Mouse (Mus musculus) splenic B cell, adult 2 months (primary cell): ENCODE data around the gene Lrrc7.
"Not testable (repeated sequence)": the region's sequence is repeated elsewhere in the genome, so short reads cannot be mapped to it uniquely, and the experiment has no call there.

Experiments used
- DNase-seq: peaks from one replicate; pipeline ENCODE4 v3.0.0-alpha.2; 2011; ENCODE audit warnings: low read depth, low spot score
- H3K27me3 ChIP-seq: 2 replicates; pipeline ENCODE4 v1.6.1; 2012; ENCODE audit warnings: mild to moderate bottlenecking, low read length, moderate library complexity, mixed read lengths; ENCODE audit not compliant: control insufficient read depth, poor library complexity, insufficient read depth, severe bottlenecking
- H3K36me3 ChIP-seq: 2 replicates; pipeline ENCODE4 v1.6.1; 2012; ENCODE audit warnings: mild to moderate bottlenecking, low read length, moderate library complexity, mixed read lengths; ENCODE audit not compliant: control insufficient read depth, poor library complexity, insufficient read depth, severe bottlenecking

Gene Lrrc7

GRCm38 (mm10) chr3:158165004-158165403 lies 397.0 kb downstream of the Lrrc7 start:
- Histone ChIP-seq H3K36me3 (no peaks in the 10 kb centered on the region), H3K27me3 (no peaks in the 10 kb centered on the region)
- no peak for DNase-seq

DNA sequence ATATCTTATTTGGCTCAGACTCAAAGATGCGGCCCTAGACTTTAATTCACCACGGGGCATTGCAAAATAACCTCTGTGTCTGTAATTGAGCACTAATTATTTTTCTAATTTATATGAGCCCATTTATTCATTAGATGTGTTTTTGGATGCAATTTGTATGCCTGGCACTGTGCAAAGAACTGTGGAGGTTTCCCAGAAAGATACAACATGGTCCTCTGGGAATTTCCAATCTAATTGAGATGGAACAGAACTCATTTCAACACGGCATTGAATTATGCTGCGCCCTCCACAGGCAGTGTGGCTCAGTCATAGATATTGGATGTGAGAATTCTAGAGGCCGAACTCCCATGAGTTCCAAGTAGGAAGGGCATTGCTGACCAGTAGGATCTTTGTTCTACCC lies 397.6 kb downstream of the Lrrc7 start:
- Histone ChIP-seq H3K27me3 (no peaks in the 10 kb centered on the region), H3K36me3 (no peaks in the 10 kb centered on the region)
- no peak for DNase-seq

DNA sequence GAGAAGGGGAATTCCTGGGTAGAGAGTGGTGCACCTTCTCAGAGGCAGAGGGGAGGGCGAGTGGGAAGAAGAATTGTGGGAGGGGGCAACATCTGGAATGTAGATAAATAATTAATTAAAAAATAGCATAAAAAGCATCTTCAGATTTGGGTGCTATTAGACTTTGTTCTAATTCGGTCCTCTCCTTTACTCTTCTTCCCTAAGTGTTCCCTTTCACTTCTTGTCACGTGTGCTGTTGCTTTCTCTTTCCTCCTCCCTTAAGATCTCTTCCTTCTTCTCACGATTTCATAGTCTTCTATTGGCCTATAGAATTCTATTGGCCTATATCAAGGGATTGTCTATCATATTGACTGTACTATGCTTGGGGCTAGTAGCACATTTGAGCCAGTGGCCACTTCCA lies 398.9 kb downstream of the Lrrc7 start:
- no peaks in the 10 kb centered on the region for H3K27me3 ChIP-seq
- DNase-seq: no peak

DNA sequence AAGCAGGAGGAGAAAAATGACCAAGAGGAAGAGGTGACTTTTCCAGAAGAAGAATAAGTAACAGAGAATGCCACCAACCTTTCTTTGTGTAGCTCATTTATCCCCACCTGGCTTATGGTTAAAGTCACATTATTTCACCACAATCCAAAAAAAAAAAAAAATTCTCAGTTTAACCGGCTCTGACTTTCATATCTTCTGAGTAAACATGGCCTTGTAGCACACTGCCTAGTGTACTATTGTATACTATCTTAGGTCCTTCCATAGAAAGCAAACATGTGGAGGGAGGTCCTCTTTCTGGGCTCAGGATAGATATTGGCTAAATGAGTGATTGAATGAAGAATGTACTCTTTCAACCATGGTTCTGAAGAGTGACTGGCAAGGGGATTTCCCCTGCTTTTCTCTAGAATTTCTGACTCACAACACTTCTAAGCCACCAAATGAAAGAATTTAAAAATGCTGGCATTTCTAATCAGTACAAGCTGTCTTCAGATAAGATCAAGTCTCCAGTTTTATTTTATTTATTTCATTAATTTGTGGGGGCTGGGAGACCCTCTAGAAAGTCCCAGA lies 400.0 kb downstream of the Lrrc7 start:
- Histone ChIP-seq H3K36me3 (no peaks in the 10 kb centered on the region), H3K27me3 (no peaks in the 10 kb centered on the region)
- DNase-seq: no peak

More for the DNA sequence above, 398.9 kb downstream of the Lrrc7 start:
- H3K36me3 ChIP-seq: no peaks in the 10 kb centered on the region

DNA sequence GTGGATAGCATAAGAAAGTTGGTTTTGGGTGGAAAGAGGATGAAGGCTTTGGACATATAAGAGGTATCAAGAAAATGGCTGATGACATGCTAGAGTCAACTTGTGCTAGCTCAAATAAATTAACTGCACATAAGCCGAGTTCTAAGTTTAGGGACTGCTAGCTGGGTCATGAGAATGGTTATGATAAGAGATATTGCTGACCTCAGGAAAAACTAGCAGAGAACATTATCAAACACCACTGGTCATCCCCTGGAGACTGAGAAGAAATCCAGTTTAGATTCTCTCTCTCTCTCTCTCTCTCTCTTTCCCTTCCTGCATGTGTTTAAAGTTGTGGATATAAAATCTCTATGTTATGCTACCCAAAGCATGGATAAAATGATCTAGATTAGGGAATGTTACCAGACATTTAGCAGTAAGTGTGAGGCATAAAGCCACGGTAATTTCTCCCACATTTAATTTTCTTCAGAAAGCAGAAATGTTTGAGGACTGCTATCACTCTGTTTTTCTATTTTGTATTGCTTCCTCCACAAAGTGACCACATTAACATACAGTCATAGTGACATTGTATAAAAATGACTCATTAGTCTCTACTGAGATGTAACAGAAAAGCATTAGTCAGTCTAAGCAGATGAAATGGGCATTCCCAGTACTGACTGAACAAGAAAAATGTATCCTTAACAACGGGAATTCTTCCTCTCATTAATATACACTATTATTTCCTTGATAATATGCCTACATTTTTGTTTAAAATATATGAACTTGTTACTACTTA lies 406.3 kb downstream of the Lrrc7 start:
- Histone ChIP-seq H3K27me3 (no peaks in the 10 kb centered on the region), H3K36me3 (no peaks in the 10 kb centered on the region)
- no peak for DNase-seq

- DNase-seq: no peak
- H3K27me3 ChIP-seq: no peaks in the 10 kb centered on the region
Measured at GRCm38 (mm10) chr3:158154134-158154533, 407.9 kb downstream of the Lrrc7 start.

GRCm38 (mm10) chr3:158148998-158149397 lies 413.0 kb downstream of the Lrrc7 start:
- H3K27me3 ChIP-seq: no peaks in the 10 kb centered on the region
- no peak for DNase-seq
- H3K36me3 ChIP-seq: no peaks in the 10 kb centered on the region

More at GRCm38 (mm10) chr3:158154134-158154533, 407.9 kb downstream of the Lrrc7 start:
- H3K36me3 ChIP-seq: no peaks in the 10 kb centered on the region

DNA sequence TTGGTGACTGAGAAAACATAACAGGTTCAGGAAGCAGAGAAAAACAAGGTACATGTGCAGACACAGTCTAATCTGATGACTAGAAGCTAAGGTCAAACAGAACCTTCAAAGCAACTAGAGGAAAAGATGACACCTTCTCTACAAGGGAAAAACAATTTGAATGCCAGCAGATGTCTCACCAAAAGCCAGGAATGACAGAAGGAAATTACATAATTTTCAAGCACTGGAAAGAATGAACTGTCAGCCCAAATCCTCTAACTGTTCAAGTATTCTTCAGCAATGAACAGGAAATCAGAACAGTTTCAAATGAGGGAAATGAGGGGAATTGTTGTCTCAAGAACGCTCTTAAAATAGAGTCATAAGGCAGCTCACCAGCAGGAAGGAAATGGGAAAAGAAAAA lies 421.4 kb downstream of the Lrrc7 start:
- H3K36me3 ChIP-seq: no peaks in the 10 kb centered on the region
- no peak for DNase-seq
- H3K27me3 ChIP-seq: no peaks in the 10 kb centered on the region

DNA sequence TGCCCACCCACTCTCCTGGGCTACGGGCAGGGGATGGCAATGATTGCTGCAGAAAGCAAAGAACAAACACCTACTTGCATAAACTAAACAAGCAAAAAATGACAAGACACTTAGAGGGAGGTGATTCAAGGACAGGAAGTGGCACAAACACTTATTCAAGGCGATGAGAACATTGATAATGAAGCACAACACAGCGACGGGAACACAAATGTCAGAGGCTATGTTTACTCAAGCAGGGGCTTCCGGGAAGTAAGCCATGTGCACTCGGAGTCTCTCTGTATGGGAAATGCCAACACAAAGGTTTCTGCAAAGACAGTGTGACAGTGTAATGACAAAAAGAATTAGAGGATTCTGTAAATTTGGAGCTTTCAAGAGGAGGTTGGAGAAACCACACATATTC lies 424.2 kb downstream of the Lrrc7 start:
- no peaks in the 10 kb centered on the region for H3K27me3 ChIP-seq
- no peaks in the 10 kb centered on the region for H3K36me3 ChIP-seq
- DNase-seq: no peak

DNA sequence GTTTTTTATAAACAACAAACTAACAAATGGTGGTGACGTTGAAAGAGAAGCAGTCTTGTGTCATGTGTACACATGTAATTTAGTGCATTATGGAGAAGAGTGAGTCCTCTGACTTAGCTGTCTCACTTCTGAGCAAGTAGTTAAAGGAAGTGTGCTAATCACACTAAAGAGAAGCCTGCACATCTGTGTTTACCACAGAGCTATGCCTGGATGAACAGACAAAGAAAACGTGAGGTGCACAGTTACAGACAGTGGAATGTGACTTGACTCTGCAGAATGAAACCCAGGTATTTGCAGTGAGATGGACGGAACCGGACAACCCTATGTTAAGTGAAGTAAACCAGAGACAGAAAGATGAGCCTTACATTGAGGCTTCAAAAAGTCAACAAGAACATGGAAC lies 430.3 kb downstream of the Lrrc7 start:
- Histone ChIP-seq H3K27me3 (no peaks in the 10 kb centered on the region), H3K36me3 (no peaks in the 10 kb centered on the region)
- no peak for DNase-seq

DNA sequence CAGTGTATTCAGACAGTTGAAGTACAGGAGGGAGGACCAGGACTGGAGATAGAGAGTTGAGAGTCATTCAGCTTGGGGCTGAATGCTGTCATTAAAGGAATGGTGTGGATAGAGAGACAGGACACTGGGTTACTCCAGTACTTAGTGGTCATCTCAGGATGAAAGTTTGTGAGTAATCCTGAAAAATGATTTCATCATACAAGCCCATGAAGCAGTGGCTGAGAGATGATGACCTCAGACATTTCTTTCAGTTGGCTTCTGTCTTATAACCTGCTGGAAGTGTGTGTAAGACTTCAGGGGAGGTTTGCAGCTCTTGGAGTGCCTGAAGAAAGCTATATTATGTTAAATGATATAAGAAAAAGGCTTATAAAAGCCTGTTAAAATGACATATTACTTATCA lies 430.8 kb downstream of the Lrrc7 start:
- H3K27me3 ChIP-seq: no peaks in the 10 kb centered on the region
- H3K36me3 ChIP-seq: no peaks in the 10 kb centered on the region
- no peak for DNase-seq

- Histone ChIP-seq H3K27me3 (no peaks in the 10 kb centered on the region), H3K36me3 (no peaks in the 10 kb centered on the region)
- DNase-seq: no peak
Measured at GRCm38 (mm10) chr3:158122899-158123298, 439.1 kb downstream of the Lrrc7 start.

GRCm38 (mm10) chr3:158105260-158105659 lies 456.8 kb downstream of the Lrrc7 start:
- no peaks in the 10 kb centered on the region for H3K36me3 ChIP-seq
- no peak for DNase-seq
- H3K27me3 ChIP-seq: no peaks in the 10 kb centered on the region

- no peaks in the 10 kb centered on the region for H3K27me3 ChIP-seq
- H3K36me3 ChIP-seq: no peaks in the 10 kb centered on the region
- DNase-seq: no peak
Measured at GRCm38 (mm10) chr3:158103467-158103866, 458.6 kb downstream of the Lrrc7 start.

- not testable (repeated sequence) for DNase-seq, H3K27me3 ChIP-seq, H3K36me3 ChIP-seq
Measured at GRCm38 (mm10) chr3:158102530-158102929, 459.5 kb downstream of the Lrrc7 start.

GRCm38 (mm10) chr3:158102043-158102442 lies 460.0 kb downstream of the Lrrc7 start:
- not testable (repeated sequence) for DNase-seq, H3K36me3 ChIP-seq, H3K27me3 ChIP-seq
